Mouse (Mus musculus) midbrain, embryonic 10.5 days (tissue): ENCODE data around the gene T2. TPM values are rescaled to one million over a fixed set of nuclear protein-coding genes. Genes with fewer than 3 reads are reported as not detected.
"Not testable (repeated sequence)": the region's sequence is repeated elsewhere in the genome, so short reads cannot be mapped to it uniquely, and the experiment has no call there.

ENCODE experiments used
- DNase-seq: peaks from one replicate; pipeline ENCODE4 v3.0.0-alpha.2; 2017; ENCODE audit warnings: low spot score
- H3K27ac ChIP-seq: fragments of 300-500 bp; sonication (generic); replicated peaks from 2 replicates; pipeline ENCODE4 v1.5.1; 2016; ENCODE audit warnings: mild to moderate bottlenecking
- H3K27me3 ChIP-seq: fragments of 300-500 bp; sonication (generic); 2 replicates; pipeline ENCODE4 v1.6.1; 2016; ENCODE audit warnings: low read depth, mild to moderate bottlenecking; ENCODE audit not compliant: poor library complexity, severe bottlenecking
- H3K36me3 ChIP-seq: fragments of 300-500 bp; sonication (generic); 2 replicates; pipeline ENCODE4 v1.6.1; 2016; ENCODE audit warnings: mild to moderate bottlenecking, moderate library complexity
- H3K4me1 ChIP-seq: fragments of 300-500 bp; sonication (generic); 2 replicates; pipeline ENCODE4 v1.6.1; 2016
- H3K4me3 ChIP-seq: fragments of 300-500 bp; sonication (generic); 2 replicates; pipeline ENCODE4 v1.5.1; 2016; ENCODE audit warnings: mild to moderate bottlenecking, moderate library complexity
- H3K9me3 ChIP-seq: fragments of 300-500 bp; sonication (generic); replicated peaks from 2 replicates; pipeline ENCODE4 v1.6.1; 2016; ENCODE audit warnings: mild to moderate bottlenecking
- whole genome bisulfite sequencing: fragments of 180-500 bp; shearing (Covaris S2); methylation state at CpG from one replicate; pipeline ENCODE4 v1.1.7; 2016; 5-methylcytosine and 5-hydroxymethylcytosine counted together
- polyA plus RNA-seq: library from polyadenylated mRNA; unstranded; fragments of >200 nt; fragmentation: Nextera tagmentation; extraction: Ambion mirVana; gene quantifications from 2 replicates; pipeline ENCODE4 v1.2.1, GENCODE M21; 2016

T2 gene
- polyA plus RNA-seq: 0.43 and 0.46 TPM in 2 replicates

GRCm38 (mm10) chr17:8355692-8356091 lies at the start of gene T2:
T2 (plus strand) TSS chr17:8355992.
- WGBS: 88% methylated on average over 6 of the region's 6 CpGs
- Histone ChIP-seq H3K4me3 (no peak within 1 kb of the TSS), H3K27me3 (no peaks in the 10 kb centered on the region), H3K9me3 (0 out of 2 replicates have a peak, but pooled peaks cover 4% of the 10 kb centered on the region), H3K36me3 (no peaks in the 10 kb centered on the region), H3K4me1 (peaks cover 19% of the 10 kb centered on the region), H3K27ac (no peak within 1 kb of the TSS)
- no peak for DNase-seq

GRCm38 (mm10) chr17:8310838-8311614 lies 44.8 kb upstream of the T2 start, which contains the start of gene Sft2d1:
Sft2d1 (plus strand) TSS chr17:8311102.
- Histone ChIP-seq H3K27ac (peak within 1 kb of the TSS; percentile 80), H3K4me1 (peaks cover 24% of the 10 kb centered on the region), H3K9me3 (no peaks in the 10 kb centered on the region), H3K4me3 (peak within 1 kb of the TSS; percentile 90), H3K36me3 (no peaks in the 10 kb centered on the region), H3K27me3 (no peaks in the 10 kb centered on the region)
- under 1% methylated on average over 54 of the region's 54 CpGs for WGBS
- peak; percentile 96 for DNase-seq

- 49% methylated on average over 3 of the region's 3 CpGs for WGBS
- Histone ChIP-seq H3K36me3 (no peaks in the 10 kb centered on the region), H3K9me3 (no peaks in the 10 kb centered on the region), H3K27me3 (no peaks in the 10 kb centered on the region), H3K27ac (no peak overlapping the region), H3K4me3 (peak overlapping the region; percentile 90), H3K4me1 (peaks cover 24% of the 10 kb centered on the region)
- no peak for DNase-seq
These were observed 44.0 kb upstream of the T2 start for GRCm38 (mm10) chr17:8311751-8312150.

GRCm38 (mm10) chr17:8313976-8314375 lies 41.8 kb upstream of the T2 start:
- H3K4me3 ChIP-seq: no peak overlapping the region
- H3K27me3 ChIP-seq: no peaks in the 10 kb centered on the region
- WGBS: 87% methylated on average over 3 of the region's 3 CpGs
- DNase-seq: no peak
- H3K27ac ChIP-seq: no peak overlapping the region
- peaks cover 2% of the 10 kb centered on the region; the same call in 1 of the 2 replicates for H3K36me3 ChIP-seq
- H3K9me3 ChIP-seq: no peaks in the 10 kb centered on the region
- peaks cover 24% of the 10 kb centered on the region for H3K4me1 ChIP-seq

GRCm38 (mm10) chr17:8316251-8316650 lies 39.5 kb upstream of the T2 start:
- H3K27me3 ChIP-seq: no peaks in the 10 kb centered on the region
- H3K36me3 ChIP-seq: peaks cover 7% of the 10 kb centered on the region; the same call in 1 of the 2 replicates
- 90% methylated on average over 1 of the region's 1 CpGs for WGBS
- no peak overlapping the region for H3K27ac ChIP-seq
- no peaks in the 10 kb centered on the region for H3K9me3 ChIP-seq
- DNase-seq: no peak
- no peak overlapping the region for H3K4me3 ChIP-seq
- peaks cover 17% of the 10 kb centered on the region for H3K4me1 ChIP-seq

- H3K36me3 ChIP-seq: peaks cover 35% of the 10 kb centered on the region
- H3K27me3 ChIP-seq, H3K4me3 ChIP-seq, H3K4me1 ChIP-seq, H3K9me3 ChIP-seq, DNase-seq, H3K27ac ChIP-seq: not testable (repeated sequence)
- WGBS: 85% methylated on average over 11 of the region's 11 CpGs
These were observed 28.9 kb upstream of the T2 start for GRCm38 (mm10) chr17:8326877-8327276.

- Histone ChIP-seq H3K36me3 (peaks cover 27% of the 10 kb centered on the region), H3K9me3 (peaks cover 5% of the 10 kb centered on the region; the same call in 1 of the 2 replicates), H3K27ac (no peak overlapping the region), H3K27me3 (no peaks in the 10 kb centered on the region), H3K4me1 (no peaks in the 10 kb centered on the region), H3K4me3 (no peak overlapping the region)
- WGBS: 62% methylated on average over 7 of the region's 7 CpGs
- DNase-seq: no peak
These were observed 27.1 kb upstream of the T2 start for GRCm38 (mm10) chr17:8328511-8329174.

- Histone ChIP-seq H3K27me3 (no peaks in the 10 kb centered on the region), H3K36me3 (peaks cover 20% of the 10 kb centered on the region), H3K4me3 (no peak overlapping the region), H3K4me1 (no peaks in the 10 kb centered on the region), H3K27ac (no peak overlapping the region), H3K9me3 (peaks cover 5% of the 10 kb centered on the region; the same call in 1 of the 2 replicates)
- no peak for DNase-seq
- WGBS: 78% methylated on average over 5 of the region's 5 CpGs
These were observed 25.2 kb upstream of the T2 start for GRCm38 (mm10) chr17:8330602-8331001.

- peaks cover 24% of the 10 kb centered on the region for H3K4me1 ChIP-seq
- DNase-seq, H3K27ac ChIP-seq, H3K4me3 ChIP-seq, H3K9me3 ChIP-seq, H3K36me3 ChIP-seq: not testable (repeated sequence)
- peaks cover 41% of the 10 kb centered on the region for H3K27me3 ChIP-seq
- WGBS: 83% methylated on average over 1 of the region's 5 CpGs
These were observed 18.6 kb upstream of the T2 start, which contains the start of gene Prr18 for GRCm38 (mm10) chr17:8337159-8337558. Prr18 (plus strand) TSS chr17:8337459.

GRCm38 (mm10) chr17:8339666-8340374 lies 16.0 kb upstream of the T2 start:
- WGBS: 22% methylated on average over 8 of the region's 8 CpGs
- Histone ChIP-seq H3K27ac (peak overlapping the region; percentile 85; the same call in 1 of the 2 replicates), H3K36me3 (no peaks in the 10 kb centered on the region), H3K4me3 (peak overlapping the region; percentile 79), H3K27me3 (peaks cover 58% of the 10 kb centered on the region), H3K9me3 (no peaks in the 10 kb centered on the region), H3K4me1 (peaks cover 32% of the 10 kb centered on the region)
- no peak for DNase-seq

- Histone ChIP-seq H3K27ac (peak overlapping the region; percentile 85), H3K9me3 (no peaks in the 10 kb centered on the region), H3K4me1 (peaks cover 32% of the 10 kb centered on the region), H3K36me3 (no peaks in the 10 kb centered on the region), H3K4me3 (peak overlapping the region; percentile 79), H3K27me3 (peaks cover 58% of the 10 kb centered on the region)
- DNase-seq: peak; percentile 55
- under 1% methylated on average over 69 of the region's 92 CpGs for WGBS
These were observed 15.1 kb upstream of the T2 start for GRCm38 (mm10) chr17:8340407-8341359.
